Mouse (Mus musculus): ENCODE measurements at regions not wholly inside any gene's neighbourhood (a gene's known extent, or its start where the extent isn't known, plus 50 kb on each side); places are given as distances from the start of the nearest gene placed in this dataset.
"Not testable (repeated sequence)": the region's sequence is repeated elsewhere in the genome, so short reads cannot be mapped to it uniquely, and the experiment has no call there.

GRCm38 (mm10) chr17:79547524-79547923 is 64.1 kb upstream of the Rmdn2 start:
- no peak for DNase-seq (ENCODE audit: low read depth)

DNA sequence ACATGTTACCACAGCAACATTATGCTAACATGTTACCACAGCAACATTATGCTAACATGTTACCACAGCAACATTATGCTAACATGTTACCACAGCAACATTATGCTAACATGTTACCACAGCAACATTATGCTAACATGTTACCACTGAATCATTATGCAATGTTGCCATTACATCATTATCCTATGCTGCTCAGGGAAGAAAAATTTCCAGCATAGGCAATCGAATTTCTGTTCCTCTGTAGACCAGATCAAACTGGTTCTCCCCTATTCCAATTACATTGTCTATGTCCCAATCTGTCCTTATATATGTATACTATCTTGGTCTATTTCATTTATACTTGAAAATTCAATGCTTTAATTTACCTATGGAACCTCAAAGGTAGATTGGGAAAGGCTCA is 61.3 kb upstream of the Rmdn2 start:
- DNase-seq (ENCODE audit: low read depth), result not testable (repeated sequence)

DNA sequence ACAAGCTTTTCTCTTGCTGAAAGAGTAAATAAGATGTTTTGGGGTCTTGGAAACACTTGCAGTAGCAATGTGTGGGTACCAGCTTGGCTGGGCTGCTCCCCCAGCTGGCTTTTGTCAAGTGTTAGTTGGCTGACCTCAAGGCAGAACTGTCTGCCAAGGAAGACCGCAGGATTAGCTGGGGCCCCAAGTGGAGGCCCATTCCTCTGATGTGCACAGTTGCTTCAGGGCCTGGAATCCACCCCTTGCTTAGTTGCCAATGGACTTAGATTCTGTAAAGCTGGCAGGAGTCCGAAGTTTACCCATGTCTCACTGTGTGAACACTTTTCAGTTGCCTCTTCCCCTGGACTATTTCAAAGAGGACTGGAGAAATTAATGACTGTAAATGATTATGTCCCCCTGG is 57.8 kb upstream of the Rmdn2 start:
- DNase-seq (ENCODE audit: low read depth), result peak; percentile 41

GRCm38 (mm10) chr17:79555593-79555992 is 56.1 kb upstream of the Rmdn2 start:
- DNase-seq (ENCODE audit: low read depth), result no peak
